Mouse (Mus musculus): ENCODE data around the gene Dstyk. TPM values are rescaled to one million over a fixed set of nuclear protein-coding genes. Genes with fewer than 3 reads are reported as not detected.
A peak's percentile ranks its signal among the peaks of the same experiment; 100 is the strongest.
"Not testable (repeated sequence)": the region's sequence is repeated elsewhere in the genome, so short reads cannot be mapped to it uniquely, and the experiment has no call there.

The Dstyk gene
- polyA plus RNA-seq, 1 experiment from 2014 or later: 9.2 TPM

- H3K9me3 ChIP-seq (replicated peaks): no peaks in the 10 kb centered on the region
- H3K4me3 ChIP-seq (replicated peaks): no peak overlapping the region
- H3K4me2 ChIP-seq: no peak overlapping the region
- no peak overlapping the region for H3K9ac ChIP-seq (replicated peaks)
- 91% methylated on average over 5 of the region's 5 CpGs for WGBS
- peaks cover 50% of the 10 kb centered on the region for H3K36me3 ChIP-seq
- H3K4me1 ChIP-seq: no peaks in the 10 kb centered on the region
- no peak overlapping the region for H3K27ac ChIP-seq (replicated peaks)
- ATAC-seq (ENCODE audit: low FRiP score): no peak
- H3K27me3 ChIP-seq (replicated peaks): no peaks in the 10 kb centered on the region
These were observed 47.3 kb downstream of the Dstyk start for GRCm38 (mm10) chr1:132464651-132465050.

- H3K4me1 ChIP-seq: no peaks in the 10 kb centered on the region
- ATAC-seq (ENCODE audit: low FRiP score): no peak
- H3K4me2 ChIP-seq: no peak overlapping the region
- no peaks in the 10 kb centered on the region for H3K27me3 ChIP-seq (replicated peaks)
- peaks cover 25% of the 10 kb centered on the region for H3K36me3 ChIP-seq
- H3K9ac ChIP-seq (replicated peaks): no peak overlapping the region
- no peak overlapping the region for H3K4me3 ChIP-seq (replicated peaks)
- H3K27ac ChIP-seq (replicated peaks): no peak overlapping the region
- H3K9me3 ChIP-seq (replicated peaks): no peaks in the 10 kb centered on the region
These were observed 51.6 kb downstream of the Dstyk start for GRCm38 (mm10) chr1:132468926-132469325.

GRCm38 (mm10) chr1:132469519-132469918 is 52.2 kb downstream of the Dstyk start:
- no peak overlapping the region for H3K4me2 ChIP-seq
- 92% methylated on average over 7 of the region's 7 CpGs for WGBS

GRCm38 (mm10) chr1:132470031-132470430 is 52.7 kb downstream of the Dstyk start:
- H3K9ac ChIP-seq (replicated peaks); H3K27me3 ChIP-seq (replicated peaks); H3K27ac ChIP-seq (replicated peaks); H3K9me3 ChIP-seq (replicated peaks); ATAC-seq (ENCODE audit: low FRiP score); H3K4me1 ChIP-seq; H3K4me3 ChIP-seq (replicated peaks); H3K4me2 ChIP-seq: not testable (repeated sequence)
- peaks cover 13% of the 10 kb centered on the region for H3K36me3 ChIP-seq
- WGBS: 100% methylated on average over 1 of the region's 1 CpGs

More at GRCm38 (mm10) chr1:132469519-132469918, 52.2 kb downstream of the Dstyk start:
- Histone ChIP-seq H3K4me3 (replicated peaks) (no peak overlapping the region), H3K27ac (replicated peaks) (no peak overlapping the region), H3K9ac (replicated peaks) (no peak overlapping the region), H3K4me1 (no peaks in the 10 kb centered on the region), H3K27me3 (replicated peaks) (no peaks in the 10 kb centered on the region), H3K36me3 (peaks cover 19% of the 10 kb centered on the region), H3K9me3 (replicated peaks) (no peaks in the 10 kb centered on the region)
- ATAC-seq (ENCODE audit: low FRiP score): no peak

- Histone ChIP-seq H3K4me3 (replicated peaks) (no peak overlapping the region), H3K4me2 (no peak overlapping the region)
- WGBS: 82% methylated on average over 2 of the region's 2 CpGs
These were observed 53.7 kb downstream of the Dstyk start for GRCm38 (mm10) chr1:132471032-132471431.

GRCm38 (mm10) chr1:132471499-132471898 is 54.1 kb downstream of the Dstyk start:
- WGBS: 91% methylated on average over 5 of the region's 5 CpGs
- H3K36me3 ChIP-seq: 0 out of 2 replicates have a peak, but pooled peaks cover 7% of the 10 kb centered on the region
- H3K27me3 ChIP-seq (replicated peaks): no peaks in the 10 kb centered on the region
- no peaks in the 10 kb centered on the region for H3K9me3 ChIP-seq (replicated peaks)
- H3K4me1 ChIP-seq: peaks cover 6% of the 10 kb centered on the region
- no peak overlapping the region for H3K4me3 ChIP-seq (replicated peaks)
- H3K4me2 ChIP-seq: no peak overlapping the region
- H3K9ac ChIP-seq (replicated peaks): no peak overlapping the region
- H3K27ac ChIP-seq (replicated peaks): no peak overlapping the region
- ATAC-seq (ENCODE audit: low FRiP score): no peak

More at GRCm38 (mm10) chr1:132471032-132471431, 53.7 kb downstream of the Dstyk start:
- Histone ChIP-seq H3K36me3 (0 out of 2 replicates have a peak, but pooled peaks cover 7% of the 10 kb centered on the region), H3K9me3 (replicated peaks) (no peaks in the 10 kb centered on the region), H3K27me3 (replicated peaks) (no peaks in the 10 kb centered on the region), H3K27ac (replicated peaks) (no peak overlapping the region), H3K9ac (replicated peaks) (no peak overlapping the region), H3K4me1 (peaks cover 4% of the 10 kb centered on the region)
- no peak for ATAC-seq (ENCODE audit: low FRiP score)

GRCm38 (mm10) chr1:132472537-132472936 is 55.2 kb downstream of the Dstyk start:
- no peak for ATAC-seq (ENCODE audit: low FRiP score)
- H3K36me3 ChIP-seq: no peaks in the 10 kb centered on the region
- H3K9me3 ChIP-seq (replicated peaks): no peaks in the 10 kb centered on the region
- 58% methylated on average over 5 of the region's 5 CpGs for WGBS
- no peak overlapping the region for H3K4me3 ChIP-seq (replicated peaks)
- H3K4me1 ChIP-seq: peaks cover 7% of the 10 kb centered on the region
- no peak overlapping the region for H3K4me2 ChIP-seq
- H3K27me3 ChIP-seq (replicated peaks): no peaks in the 10 kb centered on the region
- no peak overlapping the region for H3K9ac ChIP-seq (replicated peaks)
- H3K27ac ChIP-seq (replicated peaks): no peak overlapping the region

- no peak overlapping the region for H3K27ac ChIP-seq (replicated peaks)
- no peaks in the 10 kb centered on the region for H3K27me3 ChIP-seq (replicated peaks)
- no peaks in the 10 kb centered on the region for H3K36me3 ChIP-seq
- no peak for ATAC-seq (ENCODE audit: low FRiP score)
- no peak overlapping the region for H3K4me3 ChIP-seq (replicated peaks)
- 73% methylated on average over 1 of the region's 1 CpGs for WGBS
- H3K9ac ChIP-seq (replicated peaks): no peak overlapping the region
- H3K9me3 ChIP-seq (replicated peaks): no peaks in the 10 kb centered on the region
- H3K4me1 ChIP-seq: peaks cover 25% of the 10 kb centered on the region
- H3K4me2 ChIP-seq: no peak overlapping the region
These were observed 57.1 kb downstream of the Dstyk start for GRCm38 (mm10) chr1:132474496-132474895.

GRCm38 (mm10) chr1:132476575-132476927 is 59.2 kb downstream of the Dstyk start:
- Histone ChIP-seq H3K36me3 (no peaks in the 10 kb centered on the region), H3K9ac (replicated peaks) (peak overlapping the region; percentile 84), H3K4me1 (peaks cover 25% of the 10 kb centered on the region), H3K27ac (replicated peaks) (peak overlapping the region; percentile 82), H3K27me3 (replicated peaks) (no peaks in the 10 kb centered on the region), H3K4me2 (peak overlapping the region; percentile 78), H3K9me3 (replicated peaks) (no peaks in the 10 kb centered on the region), H3K4me3 (replicated peaks) (peak overlapping the region; percentile 93)
- peak; percentile 63 for ATAC-seq (ENCODE audit: low FRiP score)
- 5% methylated on average over 9 of the region's 9 CpGs for WGBS

GRCm38 (mm10) chr1:132476928-132477691 is 59.8 kb downstream of the Dstyk start, which contains the start of gene Rbbp5:
Gene Rbbp5 (plus strand): TSS chr1:132477365.
- Histone ChIP-seq H3K27ac (replicated peaks) (peak within 1 kb of the TSS; percentile 82), H3K4me2 (peak within 1 kb of the TSS; percentile 78), H3K4me1 (peaks cover 25% of the 10 kb centered on the region), H3K4me3 (replicated peaks) (peak within 1 kb of the TSS; percentile 93), H3K36me3 (no peaks in the 10 kb centered on the region), H3K27me3 (replicated peaks) (no peaks in the 10 kb centered on the region), H3K9ac (replicated peaks) (peak within 1 kb of the TSS; percentile 84), H3K9me3 (replicated peaks) (no peaks in the 10 kb centered on the region)
- WGBS: under 1% methylated on average over 43 of the region's 43 CpGs
- ATAC-seq (ENCODE audit: low FRiP score): peak; percentile 92

GRCm38 (mm10) chr1:132479438-132479837 is 62.1 kb downstream of the Dstyk start:
- no peaks in the 10 kb centered on the region for H3K9me3 ChIP-seq (replicated peaks)
- WGBS: 93% methylated on average over 1 of the region's 1 CpGs
- no peak overlapping the region for H3K4me2 ChIP-seq
- H3K9ac ChIP-seq (replicated peaks): no peak overlapping the region
- peaks cover 25% of the 10 kb centered on the region for H3K4me1 ChIP-seq
- no peaks in the 10 kb centered on the region for H3K36me3 ChIP-seq
- no peaks in the 10 kb centered on the region for H3K27me3 ChIP-seq (replicated peaks)
- H3K4me3 ChIP-seq (replicated peaks): no peak overlapping the region
- no peak overlapping the region for H3K27ac ChIP-seq (replicated peaks)
- no peak for ATAC-seq (ENCODE audit: low FRiP score)

GRCm38 (mm10) chr1:132481619-132482018 is 64.3 kb downstream of the Dstyk start:
- H3K27ac ChIP-seq (replicated peaks): no peak overlapping the region
- H3K27me3 ChIP-seq (replicated peaks): no peaks in the 10 kb centered on the region
- peaks cover 1% of the 10 kb centered on the region; the same call in 1 of the 2 replicates for H3K36me3 ChIP-seq
- no peak overlapping the region for H3K4me3 ChIP-seq (replicated peaks)
- no peak overlapping the region for H3K9ac ChIP-seq (replicated peaks)
- WGBS: 86% methylated on average over 2 of the region's 2 CpGs
- peaks cover 18% of the 10 kb centered on the region for H3K4me1 ChIP-seq
- no peak for ATAC-seq (ENCODE audit: low FRiP score)
- no peak overlapping the region for H3K4me2 ChIP-seq
- no peaks in the 10 kb centered on the region for H3K9me3 ChIP-seq (replicated peaks)
